Mouse (Mus musculus): ENCODE data around the gene Med22. TPM values are rescaled to one million over a fixed set of nuclear protein-coding genes. Genes with fewer than 3 reads are reported as not detected.

Gene Med22
- total and polyA plus RNA-seq, 3 experiments, result 79.0 to 90.1 TPM; not detected in 1

DNA sequence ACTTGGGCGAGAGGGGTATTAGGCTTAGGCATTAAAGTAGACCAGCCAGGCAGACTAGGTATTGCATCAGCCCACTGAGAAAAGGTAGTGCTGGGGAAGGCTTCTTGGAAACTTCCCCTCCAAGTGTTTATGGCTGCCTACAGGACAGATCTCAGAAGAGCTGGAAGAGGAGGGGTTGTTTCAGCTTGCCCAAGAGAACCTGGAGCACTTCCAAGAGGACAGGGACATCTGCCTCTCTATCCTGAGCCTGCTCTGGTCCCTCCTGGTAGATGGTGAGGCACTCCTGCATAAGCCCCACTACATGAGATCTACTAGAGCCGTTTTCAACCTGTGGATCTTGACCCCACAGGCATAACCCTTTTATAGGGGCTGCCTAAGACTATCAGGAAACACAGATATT, 39.9 kb upstream of the Med22 start:
- Histone ChIP-seq H3K9me3 (replicated peaks; ENCODE audit: insufficient read depth, low read length) (no peaks in the 10 kb centered on the region), H3K79me2 (ENCODE audit: control insufficient read depth, insufficient read depth, low read length, poor library complexity) (no peaks in the 10 kb centered on the region), H3K4me1 (ENCODE audit: control insufficient read depth in 1 of 2, insufficient read depth in 2 of 2, low read length in 2 of 2) (no peaks in the 10 kb centered on the region), H3K9ac (ENCODE audit: control insufficient read depth, low read depth, low read length, poor library complexity, severe bottlenecking) (no peak overlapping the region), H3K36me3 (ENCODE audit: control insufficient read depth in 1 of 2, insufficient read depth in 2 of 2, low read length in 2 of 2) (peaks cover 0 to 7% of the 10 kb centered on the region in 2 experiments; a peak in 2 of 4 replicates), H3K4me3 (ENCODE audit: control insufficient read depth in 1 of 2, insufficient read depth in 1 of 2, low read depth in 2 of 2, low read length in 2 of 2) (no peak overlapping the region), H3K27me3 (ENCODE audit: control insufficient read depth in 1 of 2, insufficient read depth in 2 of 2, low read length in 2 of 2) (no peaks in the 10 kb centered on the region), H3K27ac (ENCODE audit: control insufficient read depth, low read depth, low read length) (no peak overlapping the region)
- TF ChIP-seq NELFE (IDR thresholded peaks at IDR 0.05; ENCODE audit: low read depth, low read length) (no peak), MXI1 (IDR thresholded peaks at IDR 0.05; ENCODE audit: low read depth, low read length) (no peak), EP300 (IDR thresholded peaks at IDR 0.05; ENCODE audit: low read depth in 1 of 2, low read length in 2 of 2) (no peak), CHD1 (IDR thresholded peaks at IDR 0.05; ENCODE audit: low read depth, low read length) (no peak), POLR2A (IDR thresholded peaks at IDR 0.05; ENCODE audit: control insufficient read depth in 1 of 2, insufficient read depth in 1 of 2, low read depth in 1 of 2, low read length in 2 of 2, poor library complexity in 1 of 2) (no peak), TCF12 (IDR thresholded peaks at IDR 0.05; ENCODE audit: low read depth, low read length) (no peak), SMC3 (IDR thresholded peaks at IDR 0.05; ENCODE audit: low read depth, low read length) (no peak), MAZ (IDR thresholded peaks at IDR 0.05; ENCODE audit: low read depth, low read length) (no peak), JUND (IDR thresholded peaks at IDR 0.05; ENCODE audit: low read depth, low read length) (no peak), HCFC1 (IDR thresholded peaks at IDR 0.05; ENCODE audit: low read depth, low read length) (no peak), BHLHE40 (IDR thresholded peaks at IDR 0.05; ENCODE audit: borderline replicate concordance, low read depth, low read length) (no peak), SIN3A (IDR thresholded peaks at IDR 0.05; ENCODE audit: low read length) (no peak), ZNF384 (IDR thresholded peaks at IDR 0.05; ENCODE audit: low read depth, low read length) (no peak), POLR2AphosphoS5 (IDR thresholded peaks at IDR 0.05; ENCODE audit: borderline replicate concordance, low read depth, low read length) (no peak), NRF1 (IDR thresholded peaks at IDR 0.05; ENCODE audit: insufficient read depth, low read depth, low read length, poor library complexity, severe bottlenecking) (no peak), MAFK (IDR thresholded peaks at IDR 0.05; ENCODE audit: borderline replicate concordance, low read depth, low read length) (no peak), ZMIZ1 (IDR thresholded peaks at IDR 0.05; ENCODE audit: low read depth, low read length) (no peak)
- DNase-seq (ENCODE audit: low read depth, low spot score), result no peak

- Histone ChIP-seq H3K9ac (ENCODE audit: control insufficient read depth, low read depth, low read length, poor library complexity, severe bottlenecking) (no peak overlapping the region), H3K4me3 (ENCODE audit: control insufficient read depth in 1 of 2, insufficient read depth in 1 of 2, low read depth in 2 of 2, low read length in 2 of 2) (no peak overlapping the region), H3K27ac (ENCODE audit: control insufficient read depth, low read depth, low read length) (no peak overlapping the region), H3K79me2 (ENCODE audit: control insufficient read depth, insufficient read depth, low read length, poor library complexity) (no peaks in the 10 kb centered on the region), H3K27me3 (ENCODE audit: control insufficient read depth in 1 of 2, insufficient read depth in 2 of 2, low read length in 2 of 2) (no peaks in the 10 kb centered on the region; a peak in 1 of 4 replicates), H3K36me3 (ENCODE audit: control insufficient read depth in 1 of 2, insufficient read depth in 2 of 2, low read length in 2 of 2) (no peaks in the 10 kb centered on the region), H3K4me1 (ENCODE audit: control insufficient read depth in 1 of 2, insufficient read depth in 2 of 2, low read length in 2 of 2) (no peaks in the 10 kb centered on the region), H3K9me3 (replicated peaks; ENCODE audit: insufficient read depth, low read length) (no peaks in the 10 kb centered on the region)
- no peak for DNase-seq (ENCODE audit: low read depth, low spot score)
- TF ChIP-seq CHD1 (IDR thresholded peaks at IDR 0.05; ENCODE audit: low read depth, low read length), result no peak
- TF ChIP-seq SMC3 (IDR thresholded peaks at IDR 0.05; ENCODE audit: low read depth, low read length), result no peak
- TF ChIP-seq GABPA (IDR thresholded peaks at IDR 0.05; ENCODE audit: low read depth, low read length), result no peak
- TF ChIP-seq TAL1 (IDR thresholded peaks at IDR 0.05; ENCODE audit: low read length), result no peak
- no peak for TF ChIP-seq UBTF (IDR thresholded peaks at IDR 0.05; ENCODE audit: borderline replicate concordance, insufficient read depth, low read depth, low read length)
- no peak for TF ChIP-seq E2F4 (IDR thresholded peaks at IDR 0.05; ENCODE audit: borderline replicate concordance, low read depth, low read length)
- no peak for TF ChIP-seq USF2 (IDR thresholded peaks at IDR 0.05; ENCODE audit: borderline replicate concordance in 1 of 2, insufficient read depth in 1 of 2, low read depth in 1 of 2, low read length in 2 of 2)
Observed at GRCm38 (mm10) chr2:26943253-26943652, 32.8 kb upstream of the Med22 start.
